Mouse (Mus musculus) adrenal gland, adult 2 months (tissue): ENCODE measurements around the gene Snapc4. TPM values are rescaled to one million over a fixed set of nuclear protein-coding genes. Genes with fewer than 3 reads are reported as not detected.
"Not testable (repeated sequence)": the region's sequence is repeated elsewhere in the genome, so short reads cannot be mapped to it uniquely, and the experiment has no call there.

Experiments used
- DNase-seq: peaks from one replicate; pipeline ENCODE4 v3.0.0; 2021
- long read RNA-seq: library from polyadenylated mRNA; stranded (forward); transcript quantifications from one replicate; pipeline ENCODE4 v2.0.0, GENCODE M21; 2021
- polyA plus RNA-seq: library from polyadenylated mRNA; depleted of rRNA; stranded (reverse); fragments of >200 nt; gene quantifications from 2 replicates; pipeline ENCODE4 v1.2.3, GENCODE M21; 2012; rRNA removed
- total RNA-seq, 2 experiments: library from RNA; stranded (reverse); gene quantifications; 2 replicates each; pipeline ENCODE4 v1.2.3; 2021

Snapc4 gene
- total RNA-seq: 10 to 100 TPM; 19.1 to 23.3 TPM
- polyA plus RNA-seq: 42.8 and 55.3 TPM in 2 replicates
- long read RNA-seq, partial matches to known transcripts: 1 of 1 reads
- long read RNA-seq, other reads (novel, unspliced or antisense): 0 of 1 reads

DNA sequence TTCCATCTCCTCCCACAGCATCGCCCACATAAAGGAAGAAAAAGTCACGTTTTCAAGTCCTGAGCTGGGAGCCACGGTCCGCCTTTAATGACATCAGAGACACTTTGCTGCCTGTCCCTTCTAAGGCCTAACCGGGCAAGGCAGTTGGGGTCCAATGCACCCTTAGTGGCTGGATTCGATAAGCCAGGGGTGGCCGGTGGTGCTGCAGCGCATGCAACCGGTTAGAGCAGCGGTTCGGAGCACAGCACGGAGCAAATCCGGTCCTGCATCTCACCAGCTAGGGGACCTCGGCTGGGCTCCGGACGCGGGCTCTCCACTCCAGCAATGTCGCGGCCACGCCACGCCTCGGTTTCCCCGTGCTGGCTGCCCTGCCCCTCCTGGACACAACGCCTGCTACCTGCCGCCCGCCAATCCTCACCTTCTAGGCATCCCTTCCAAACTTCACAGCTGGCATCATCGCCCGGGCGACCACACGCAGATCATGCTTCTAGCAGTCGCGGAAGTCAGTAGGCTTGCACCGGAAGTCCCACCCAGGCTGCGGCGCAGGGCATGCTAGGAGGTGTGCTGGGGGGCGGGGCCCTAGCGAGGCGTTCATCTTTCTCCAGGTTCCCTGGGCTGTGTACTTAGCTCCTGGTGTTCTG is at the start of gene Snapc4:
Gene Snapc4 (minus strand): TSS at position 523 of the 641 bp plus-strand sequence.
- peak; percentile 91 for DNase-seq

DNA sequence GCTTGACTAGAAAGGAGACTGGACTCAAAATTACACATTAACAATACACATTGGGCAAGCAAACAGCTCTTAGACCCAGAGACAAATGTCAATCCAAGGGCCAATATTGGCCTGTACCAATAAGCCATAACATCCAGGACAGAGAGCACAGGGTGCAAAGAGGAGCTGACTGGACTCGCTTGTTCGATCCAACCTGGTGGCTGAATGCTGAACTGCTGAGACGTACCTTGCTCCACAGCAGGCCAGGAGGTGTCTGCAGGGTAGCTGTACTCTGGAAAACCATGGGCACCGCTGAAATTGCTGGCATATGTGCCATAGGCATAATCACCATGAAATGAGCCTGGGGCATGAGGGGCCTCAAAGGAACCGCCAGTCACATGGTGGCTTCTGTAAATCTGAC is 49.4 kb upstream of the Snapc4 start:
- no peak for DNase-seq

DNA sequence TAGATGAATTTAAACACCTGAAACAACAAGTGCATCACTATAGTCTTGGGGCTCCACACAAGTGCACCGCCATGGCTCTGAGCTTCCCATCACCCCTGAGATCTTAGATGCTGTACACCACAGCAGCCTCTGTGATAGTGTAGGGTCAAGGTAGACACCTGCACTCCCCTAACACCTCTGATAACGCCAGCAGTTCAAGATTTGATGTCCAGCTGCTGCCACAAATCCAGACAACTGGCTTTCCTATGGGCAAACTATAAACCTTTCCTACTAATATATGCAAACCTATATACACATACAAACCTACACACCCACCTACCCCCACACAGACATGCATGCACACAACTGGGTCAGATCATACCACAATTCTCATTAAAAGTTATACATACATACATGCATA is 44.1 kb upstream of the Snapc4 start:
- DNase-seq: no peak

DNA sequence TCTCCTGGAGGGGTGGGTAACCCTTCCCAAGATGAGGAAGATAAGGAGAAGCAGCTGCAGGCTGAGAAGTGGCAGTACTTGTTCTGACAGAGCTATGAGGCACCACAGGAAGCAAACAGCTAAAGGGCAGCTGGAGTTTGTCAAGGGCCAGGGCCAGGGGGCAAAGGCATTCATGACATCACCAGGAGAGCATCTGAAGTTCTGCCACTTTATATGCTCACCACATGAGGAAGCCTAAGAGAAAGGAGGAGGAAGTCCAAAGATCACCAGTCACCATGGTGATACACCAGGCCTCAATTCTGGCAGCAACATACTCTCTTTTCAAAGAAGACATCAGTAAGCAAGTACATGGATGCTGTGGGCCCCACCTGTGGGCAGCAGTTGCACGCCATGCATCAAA is 42.6 kb upstream of the Snapc4 start:
- no peak for DNase-seq

DNA sequence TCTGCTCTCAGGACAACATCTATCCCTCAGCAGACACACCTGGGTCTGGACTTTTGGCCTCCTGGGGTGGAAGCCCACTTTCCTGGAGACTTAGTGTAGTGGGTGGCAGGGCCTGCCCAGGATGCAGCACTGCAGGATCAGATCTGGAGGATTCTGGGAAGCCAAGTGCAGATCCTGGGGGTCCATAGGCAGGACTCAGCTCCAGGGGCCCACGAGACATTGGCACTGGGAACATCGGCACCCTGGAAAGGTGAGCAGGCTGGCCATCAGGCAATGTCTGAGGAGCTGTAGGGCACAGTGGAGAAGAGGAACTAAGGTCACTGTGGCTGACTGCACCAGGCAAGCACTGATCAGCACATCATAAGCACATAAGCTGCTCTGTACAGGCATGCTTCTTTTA is 41.5 kb upstream of the Snapc4 start:
- no peak for DNase-seq

DNA sequence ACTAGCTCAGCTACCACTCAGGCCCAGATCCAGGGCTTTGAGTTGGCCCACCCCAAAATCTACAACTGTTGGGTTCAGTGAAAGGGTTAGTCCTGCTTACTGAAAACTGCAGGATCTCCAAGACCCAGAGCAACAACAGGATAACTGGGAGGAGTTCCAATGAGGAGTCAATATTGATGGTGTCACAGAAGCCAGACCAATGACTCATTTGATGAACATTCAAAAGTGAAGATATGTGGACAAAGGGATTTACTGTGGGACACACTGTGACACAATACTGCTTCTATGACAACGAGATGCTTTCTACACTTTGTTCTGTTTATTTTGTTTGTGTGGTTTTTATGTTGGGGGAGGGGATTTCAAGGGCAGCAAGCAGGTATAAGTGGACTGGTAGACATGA is 37.7 kb upstream of the Snapc4 start:
- DNase-seq: no peak

DNA sequence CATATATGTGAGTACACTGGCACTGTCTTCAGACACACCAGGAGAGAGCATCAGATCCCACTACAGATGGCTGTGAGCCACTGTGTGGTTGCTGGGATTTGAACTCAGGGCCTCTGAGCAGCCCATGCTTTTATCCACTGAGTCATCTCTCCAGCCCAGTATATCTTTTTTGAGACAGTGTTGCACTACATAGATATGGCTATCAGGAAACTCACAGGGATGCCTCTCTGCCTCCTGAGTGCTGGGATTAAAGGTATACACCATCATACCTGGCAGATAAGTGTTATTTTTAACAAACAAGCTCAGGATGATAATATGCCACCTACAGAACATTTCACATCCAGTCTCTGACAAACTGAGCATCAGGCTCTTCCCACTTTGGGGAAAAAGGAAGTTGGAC is 36.6 kb upstream of the Snapc4 start:
- no peak for DNase-seq

DNA sequence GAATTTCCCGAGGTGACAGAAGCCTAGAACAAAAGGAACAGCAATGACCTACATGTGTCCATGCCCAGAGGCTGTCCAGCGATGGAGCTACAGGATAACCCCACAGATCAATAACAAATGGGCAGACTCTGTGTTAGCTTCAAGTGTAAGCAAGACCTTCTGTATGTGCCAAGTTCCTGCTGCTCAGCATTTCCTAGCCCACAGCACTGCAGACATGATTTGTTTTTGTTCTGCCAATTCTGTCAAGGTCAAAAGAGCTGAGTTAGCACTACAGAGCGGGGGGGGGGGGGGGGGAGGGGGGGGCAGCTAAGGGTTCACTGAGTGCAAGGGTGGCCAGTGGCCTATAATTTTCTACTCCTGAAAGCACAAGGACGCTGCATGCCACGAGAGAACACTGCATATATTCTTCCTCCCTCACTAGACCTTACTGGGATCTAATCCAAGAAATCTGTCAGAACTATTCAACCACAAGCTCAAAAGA is 30.5 kb upstream of the Snapc4 start:
- DNase-seq: peak; percentile 75

DNA sequence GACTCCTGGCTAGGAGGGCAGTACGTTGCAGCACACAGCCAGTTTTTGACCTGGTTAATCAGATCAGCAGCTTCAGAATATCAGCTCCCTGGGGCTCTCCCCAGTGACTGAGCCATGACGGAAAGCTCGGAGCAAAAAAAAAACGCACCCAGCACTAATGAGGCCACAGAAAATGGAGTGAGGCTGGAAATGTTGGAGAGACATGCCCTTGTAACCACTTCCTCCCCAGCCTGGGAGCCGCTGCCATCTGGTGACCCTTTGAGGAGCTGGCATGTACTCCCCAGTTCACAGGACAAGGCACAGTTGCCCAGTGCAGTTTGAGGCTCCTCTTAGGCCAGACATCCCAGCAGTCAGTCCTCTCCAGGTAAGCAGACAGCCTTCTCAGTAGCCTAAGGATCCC is 29.6 kb upstream of the Snapc4 start:
- DNase-seq: no peak

DNA sequence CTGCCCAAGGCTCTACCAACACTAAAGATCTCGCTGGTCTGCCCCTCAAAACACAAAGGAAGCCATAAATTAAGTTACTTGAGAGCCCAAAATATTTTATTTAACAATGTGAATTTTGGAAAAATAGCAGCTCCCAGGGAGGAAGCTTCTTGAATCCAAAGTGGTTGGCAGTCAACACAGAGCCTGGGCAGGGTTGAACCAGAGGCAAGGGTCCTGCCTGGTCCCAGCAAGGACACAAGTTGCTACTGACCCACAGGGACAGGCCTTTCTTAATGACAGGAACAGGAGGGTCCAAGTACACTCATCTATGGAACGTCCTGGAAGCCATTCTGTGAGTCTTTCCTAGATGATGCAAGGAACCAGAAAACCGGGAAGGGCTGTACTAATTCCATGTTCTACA is 28.9 kb upstream of the Snapc4 start:
- no peak for DNase-seq

DNA sequence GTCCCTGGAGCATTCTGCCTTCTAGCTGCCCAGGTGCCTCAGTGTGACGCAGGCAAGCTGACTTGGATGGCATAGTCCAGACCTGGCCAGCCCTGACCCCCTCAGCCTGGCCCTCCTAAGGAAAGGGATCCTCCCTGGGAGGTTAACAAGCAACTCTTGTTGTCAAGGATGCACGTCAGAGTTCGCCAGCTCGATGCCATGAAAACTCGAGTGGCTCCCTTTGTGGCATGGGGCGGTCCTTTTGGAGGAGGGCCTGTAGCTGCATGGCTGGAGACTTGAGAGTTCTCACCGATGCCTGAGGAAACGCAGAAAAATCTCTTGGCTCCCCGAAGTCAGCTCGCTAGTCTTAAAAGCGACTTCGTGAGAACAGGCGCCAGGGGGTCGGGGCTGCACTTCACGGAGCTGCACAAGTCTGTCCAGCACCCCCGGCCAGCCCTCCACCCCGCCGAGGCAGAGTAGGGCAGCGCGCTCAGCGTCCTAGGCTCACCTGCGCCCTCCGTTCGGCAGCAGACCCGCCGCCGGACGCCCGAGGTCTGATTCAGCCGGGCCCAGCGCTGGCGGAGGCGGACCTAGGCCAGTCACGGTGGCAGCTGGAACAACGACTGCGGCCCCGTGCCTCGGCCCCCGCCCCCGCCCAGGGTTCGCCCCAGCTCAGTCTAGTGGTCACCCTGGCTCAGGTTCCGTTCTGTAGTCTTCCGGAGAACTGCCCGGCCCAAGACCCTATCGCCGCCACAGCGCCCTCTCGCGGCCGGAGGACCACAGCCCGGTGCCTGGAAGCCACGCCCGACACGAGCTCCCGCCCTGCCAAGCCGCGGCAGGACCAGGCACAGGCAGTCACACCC is 28.3 kb upstream of the Snapc4 start, which contains the start of gene Inpp5e:
Gene Inpp5e (minus strand): TSS at position 689 of the 842 bp plus-strand sequence.
- peak; percentile 99 for DNase-seq

DNA sequence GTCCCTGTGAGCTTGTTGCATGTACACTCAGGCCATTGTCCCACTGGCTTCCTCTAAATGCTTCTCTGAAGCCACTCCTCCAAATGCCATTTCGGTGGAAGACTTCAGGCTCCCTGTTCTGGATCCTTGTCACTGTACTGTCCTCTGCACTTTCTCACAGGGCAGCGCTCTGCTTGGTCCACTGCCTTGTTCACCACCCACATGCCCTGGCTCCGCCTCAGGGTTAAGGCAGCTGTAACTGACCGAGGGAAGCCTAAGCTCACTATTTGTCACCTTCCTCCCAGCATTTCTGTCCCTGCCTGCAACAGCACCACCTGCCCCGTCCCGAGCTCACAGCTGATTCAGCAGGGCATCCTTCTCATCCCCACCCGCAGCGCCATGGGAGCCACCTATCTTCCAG is 22.9 kb upstream of the Snapc4 start:
- no peak for DNase-seq

DNA sequence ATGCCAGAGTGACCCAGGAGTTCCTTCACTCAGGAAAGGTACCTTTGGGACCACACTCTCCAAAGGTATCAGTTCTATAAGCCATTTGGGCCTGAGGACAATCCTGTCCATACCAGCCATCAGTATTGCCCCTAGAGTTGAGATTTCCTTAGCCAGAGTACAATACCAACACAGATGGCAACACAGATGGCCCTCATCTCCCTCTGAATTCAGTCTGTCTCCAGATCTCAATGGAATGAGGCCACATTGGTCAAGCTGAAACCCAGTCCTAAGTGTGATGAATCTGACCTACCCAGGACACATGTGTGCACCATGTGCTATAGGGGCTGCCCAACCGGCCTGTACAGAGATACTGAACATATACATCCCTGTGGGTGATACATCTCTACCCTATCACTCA is 21.8 kb upstream of the Snapc4 start:
- no peak for DNase-seq

DNA sequence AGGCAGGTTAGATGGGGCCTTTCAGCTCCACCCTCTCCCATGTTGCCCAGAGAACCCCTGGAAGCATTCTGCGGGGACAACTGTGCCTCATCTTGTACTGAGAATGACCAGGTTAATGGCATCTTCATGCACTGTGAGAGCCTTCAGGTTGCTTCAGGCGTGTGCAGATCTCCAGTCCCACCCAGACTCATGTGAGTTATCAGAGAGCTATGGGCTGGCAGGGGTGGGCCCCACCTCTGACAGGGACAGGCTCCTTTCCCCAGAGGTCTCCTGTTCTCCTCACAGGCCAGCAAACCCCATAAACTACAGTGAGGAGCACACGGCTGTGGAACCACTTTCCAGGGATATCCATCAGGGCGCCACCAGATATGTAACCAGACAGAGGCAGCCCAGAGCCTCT is 20.6 kb upstream of the Snapc4 start:
- DNase-seq: no peak

DNA sequence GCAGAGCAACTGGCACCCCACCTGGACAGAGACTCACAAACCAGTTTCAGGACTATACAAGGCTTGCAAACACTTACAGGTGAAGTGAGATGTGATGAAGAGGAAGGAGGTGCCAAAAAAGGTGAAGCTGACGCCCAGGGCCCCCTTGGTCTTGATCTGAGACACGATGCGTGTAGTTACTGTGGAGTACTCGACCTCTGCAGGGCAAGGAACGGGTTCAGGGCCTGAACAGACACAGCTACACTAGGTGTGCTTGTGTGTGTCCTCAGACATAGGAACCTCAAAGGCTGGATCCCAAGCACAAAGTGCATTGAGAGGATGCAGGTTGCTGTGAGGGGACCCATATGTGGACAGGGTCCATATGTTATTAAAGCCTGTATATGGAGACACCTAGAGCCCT is 19.8 kb upstream of the Snapc4 start:
- no peak for DNase-seq

DNA sequence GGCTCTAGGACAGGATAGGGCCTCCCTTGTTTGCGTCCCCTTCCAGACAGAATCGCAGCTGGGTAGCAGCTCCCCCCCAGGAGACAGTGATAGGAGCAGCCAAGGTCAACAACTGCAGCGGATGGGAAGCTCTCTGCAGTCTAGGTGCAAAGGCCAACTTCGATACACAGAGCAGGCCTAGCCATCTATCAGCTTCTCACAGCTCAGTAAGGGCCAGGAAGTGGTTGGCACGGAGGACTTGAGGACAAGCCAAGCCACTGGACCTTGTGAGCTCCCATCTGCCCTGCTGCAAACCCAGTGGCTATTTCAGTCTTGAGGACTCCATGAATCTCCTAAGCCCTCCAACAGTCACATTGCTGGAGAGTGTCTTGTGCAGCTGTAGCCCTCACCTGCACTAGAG is 19.2 kb upstream of the Snapc4 start:
- no peak for DNase-seq

DNA sequence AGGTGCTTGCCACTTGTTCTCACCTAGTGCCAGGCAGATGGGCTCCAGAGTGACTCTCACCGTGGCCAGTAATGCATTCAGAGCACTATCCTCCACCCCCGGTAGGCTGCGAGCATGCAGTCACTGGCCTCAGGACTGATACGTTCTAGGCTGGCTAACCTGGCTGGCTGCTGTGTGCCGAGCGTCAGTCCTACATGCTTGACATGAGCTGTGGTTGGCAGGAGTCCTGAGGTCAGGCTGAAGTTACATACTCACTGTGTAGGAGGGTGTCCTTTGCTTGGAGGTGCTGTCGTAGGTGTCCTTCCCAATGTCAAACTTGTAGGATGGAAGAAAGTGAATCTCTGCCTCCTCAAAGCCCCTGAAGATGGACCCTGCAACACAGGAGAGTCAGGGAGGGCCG is 18.5 kb upstream of the Snapc4 start:
- no peak for DNase-seq

DNA sequence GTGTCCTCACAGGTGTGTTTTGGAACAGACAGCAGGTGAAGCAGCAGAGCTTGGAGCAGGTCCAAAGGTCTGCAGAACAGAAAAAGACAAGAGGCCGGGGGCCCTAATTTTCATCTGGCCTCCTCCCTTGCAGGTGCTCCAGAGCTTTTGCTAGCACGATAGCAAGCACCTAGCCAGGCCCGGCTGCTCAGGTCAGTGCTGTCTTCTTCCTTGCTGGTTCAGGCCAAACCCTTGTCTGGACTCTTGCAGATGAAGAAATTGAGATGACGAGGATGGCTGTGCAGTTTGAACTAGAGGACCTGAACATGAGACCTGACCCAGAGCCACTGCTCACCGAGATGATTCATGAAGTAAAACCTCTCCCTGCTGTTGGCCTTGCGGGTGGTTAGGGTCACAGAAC is 11.2 kb upstream of the Snapc4 start:
- DNase-seq: no peak

DNA sequence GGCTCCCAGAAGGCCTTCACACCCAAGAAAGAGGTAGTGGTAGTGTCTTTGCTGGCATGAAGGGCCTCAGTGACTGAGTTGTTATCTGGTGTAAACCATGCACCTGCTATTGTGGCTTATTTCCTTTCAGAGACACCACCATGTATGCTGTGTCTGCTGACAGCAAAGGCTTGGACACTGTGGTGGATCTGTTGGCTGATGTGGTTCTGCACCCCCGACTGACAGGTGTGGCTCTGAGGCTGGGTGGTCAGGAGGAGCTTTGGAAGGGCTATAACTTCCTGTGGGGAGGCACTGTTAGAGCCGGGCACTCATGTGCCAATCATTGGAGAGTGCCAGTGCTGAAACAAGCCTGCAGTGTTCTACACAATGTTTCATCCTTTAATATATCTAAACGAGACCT is 10.5 kb upstream of the Snapc4 start:
- no peak for DNase-seq

DNA sequence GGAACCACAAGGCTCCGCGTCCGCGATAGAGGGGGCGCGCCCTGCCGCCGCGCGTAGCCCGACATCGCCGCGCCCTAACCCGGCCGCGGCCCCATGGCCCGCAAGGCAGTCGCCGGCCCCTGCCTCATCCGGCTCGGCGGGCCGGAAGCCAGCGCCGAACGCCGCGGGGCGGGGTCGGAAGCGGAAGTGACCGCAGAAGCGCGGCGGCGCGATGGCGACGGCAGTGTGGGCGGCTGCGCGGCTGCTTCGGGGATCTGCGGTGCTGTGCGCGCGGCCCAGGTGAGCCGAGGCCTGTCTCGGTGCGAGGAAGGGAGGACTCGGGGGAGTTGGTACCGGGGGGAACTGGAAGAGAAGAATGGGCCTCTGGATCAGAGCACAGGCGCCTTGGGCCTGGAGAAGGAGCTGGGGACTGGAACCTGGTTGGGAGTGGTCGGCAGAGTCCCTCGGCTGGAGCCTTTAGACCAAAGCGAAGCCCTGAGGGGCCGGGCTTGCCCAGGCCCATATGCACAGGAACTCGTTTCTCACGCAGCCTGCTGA is 8.8 kb upstream of the Snapc4 start, which contains the start of the genes Entr1 and Pmpca:
Gene Entr1 (minus strand): TSS at position 163 of the 537 bp plus-strand sequence.
Gene Pmpca (plus strand): TSS at position 186 of the 537 bp plus-strand sequence.
- peak; percentile 92 for DNase-seq

DNA sequence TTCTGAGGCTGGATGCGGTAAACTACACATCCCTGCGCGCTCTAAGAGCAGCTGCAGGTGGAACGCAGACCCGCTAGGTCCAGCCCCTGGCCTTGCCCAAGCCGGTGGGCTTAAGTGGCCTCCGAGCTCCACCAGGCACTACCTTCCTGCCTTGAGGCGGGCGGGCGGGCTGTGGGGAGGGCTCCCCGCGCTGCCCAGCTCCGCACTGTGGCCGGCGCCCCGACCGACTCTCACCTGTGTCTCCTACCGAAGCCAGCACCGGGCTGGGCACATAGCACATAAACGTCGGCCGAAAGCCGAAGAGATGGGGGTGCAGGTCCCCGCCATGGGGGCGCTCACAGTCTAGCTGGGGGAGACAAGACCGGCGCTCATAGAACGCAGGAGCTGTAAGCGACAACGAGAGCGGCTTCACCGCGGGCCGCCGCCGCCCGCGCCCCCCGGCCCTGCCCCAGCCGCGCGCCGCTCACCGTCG is 8.3 kb upstream of the Snapc4 start:
- peak; percentile 16 for DNase-seq

DNA sequence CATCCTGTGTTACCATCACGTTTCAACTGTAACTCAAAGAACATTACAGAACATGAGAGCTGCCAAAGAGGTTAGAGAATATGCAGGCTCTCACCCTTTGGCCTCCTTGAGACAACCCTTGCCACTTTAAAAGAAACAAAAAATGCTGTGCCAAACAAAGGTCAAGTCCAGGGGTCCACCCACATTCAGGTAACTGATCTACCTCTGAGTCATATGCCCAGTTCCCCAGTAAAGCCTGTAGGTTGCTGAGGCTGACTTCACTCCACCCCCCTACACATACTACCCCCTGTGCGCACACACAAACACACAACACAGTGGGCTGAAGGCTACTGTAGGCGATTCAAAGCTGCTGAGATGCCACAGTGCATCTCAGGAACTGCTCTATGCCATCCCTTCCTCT is 7.3 kb upstream of the Snapc4 start:
- DNase-seq: no peak

DNA sequence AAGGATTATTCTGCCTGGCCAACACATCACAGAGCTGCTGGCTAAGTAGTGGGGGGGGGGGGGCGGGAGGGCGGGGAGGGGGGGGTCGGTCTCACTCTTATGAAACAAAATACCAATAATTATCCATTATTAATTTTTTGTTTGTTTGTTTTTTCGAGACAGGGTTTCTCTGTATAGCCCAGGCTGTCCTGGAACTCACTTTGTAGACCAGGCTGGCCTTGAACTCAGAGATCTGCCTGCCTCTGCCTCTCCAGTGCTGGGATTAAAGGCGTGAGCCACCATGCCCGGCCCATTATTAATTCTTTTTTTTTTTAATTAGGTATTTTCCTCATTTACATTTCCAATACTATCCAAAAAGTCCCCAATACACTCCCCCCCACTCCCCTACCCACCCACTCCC is 418 bp upstream of the Snapc4 start:
- DNase-seq: not testable (repeated sequence)
